Mouse (Mus musculus) heart, embryonic 16.5 days (tissue): Measurements from ENCODE around the gene Haghl. TPM values are rescaled to one million over a fixed set of nuclear protein-coding genes. Genes with fewer than 3 reads are reported as not detected.

ENCODE experiments used
- ATAC-seq: fragments of 200-750 bp; cut with Nextera tagmentation; replicated peaks from 2 replicates; pipeline ENCODE4 v1.8.0; 2017; ENCODE audit warnings: moderate number of reproducible peaks; ENCODE audit not compliant: insufficient read depth, low FRiP score; ENCODE audit errors: extremely low read depth
- H3K27ac ChIP-seq: fragments of 300-500 bp; sonication (generic); 2 replicates; pipeline ENCODE4 v1.5.1; 2014; ENCODE audit warnings: mild to moderate bottlenecking, low read length, control low read depth, moderate library complexity
- H3K27me3 ChIP-seq: fragments of 300-500 bp; sonication (generic); 2 replicates; pipeline ENCODE4 v1.6.1; 2014; ENCODE audit warnings: low read length, mixed read lengths; ENCODE audit not compliant: control insufficient read depth, insufficient read depth
- H3K36me3 ChIP-seq: fragments of 300-500 bp; sonication (generic); 2 replicates; pipeline ENCODE4 v1.6.1; 2014; ENCODE audit not compliant: control insufficient read depth, insufficient read depth
- H3K4me1 ChIP-seq: fragments of 300-500 bp; sonication (generic); 2 replicates; pipeline ENCODE4 v1.6.1; 2014; ENCODE audit warnings: low read length, mixed read lengths; ENCODE audit not compliant: control insufficient read depth, insufficient read depth
- H3K4me2 ChIP-seq: fragments of 300-500 bp; sonication (generic); 2 replicates; pipeline ENCODE4 v1.6.1; 2014; ENCODE audit warnings: low read depth, mild to moderate bottlenecking, control low read depth, low read length
- H3K4me3 ChIP-seq: fragments of 300-500 bp; sonication (generic); 2 replicates; pipeline ENCODE4 v1.5.1; 2014; ENCODE audit warnings: mild to moderate bottlenecking, control low read depth, low read length
- H3K9ac ChIP-seq: fragments of 300-500 bp; sonication (generic); 2 replicates; pipeline ENCODE4 v1.6.1; 2014; ENCODE audit warnings: low read length, control low read depth
- H3K9me3 ChIP-seq: fragments of 300-500 bp; sonication (generic); replicated peaks from 2 replicates; pipeline ENCODE4 v1.6.1; 2016; ENCODE audit warnings: low read length; ENCODE audit not compliant: control insufficient read depth
- WGBS: fragments of 180-500 bp; shearing (Covaris S2); extraction: QIAGEN DNeasy Blood & Tissue Kit; methylation state at CpG from one replicate; pipeline ENCODE4 v1.1.7; 2014; 5-methylcytosine and 5-hydroxymethylcytosine counted together
- polyA plus RNA-seq: library from polyadenylated mRNA; unstranded; fragments of >200 nt; fragmentation: Nextera tagmentation; extraction: Ambion mirVana; gene quantifications from 2 replicates; pipeline ENCODE4 v1.2.1, GENCODE M21; 2015

The Haghl gene
- polyA plus RNA-seq, 1 experiment from 2014 or later, result 51.4 TPM

DNA sequence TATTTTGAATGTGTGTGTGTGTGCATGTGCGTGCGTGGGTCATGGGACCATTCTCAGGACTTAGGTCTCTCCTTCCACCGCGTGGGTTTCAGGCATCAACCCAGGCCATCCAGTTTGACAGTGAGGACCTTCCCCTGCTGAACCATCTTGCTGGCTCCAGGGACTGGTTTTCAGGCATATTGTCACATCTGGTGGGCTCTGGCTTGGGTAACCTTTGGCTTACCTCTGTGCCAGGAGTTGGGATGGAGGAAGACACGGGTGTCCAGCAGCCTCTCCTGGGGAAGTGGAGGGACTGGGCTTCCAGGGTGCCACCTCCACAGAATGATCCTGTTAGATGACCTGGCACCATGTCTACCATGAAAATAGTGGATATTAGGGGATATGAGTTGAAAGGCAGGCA is 7.5 kb downstream of the Haghl start:
- no peak overlapping the region for H3K4me3 ChIP-seq
- no peaks in the 10 kb centered on the region for H3K9me3 ChIP-seq
- H3K4me1 ChIP-seq, result peaks cover 9% of the 10 kb centered on the region
- H3K36me3 ChIP-seq, result peaks cover 37% of the 10 kb centered on the region
- no peak overlapping the region for H3K4me2 ChIP-seq
- no peak overlapping the region for H3K9ac ChIP-seq
- ATAC-seq, result no peak
- no peaks in the 10 kb centered on the region for H3K27me3 ChIP-seq
- WGBS, result 86% methylated on average over 5 of the region's 5 CpGs
- no peak overlapping the region for H3K27ac ChIP-seq

DNA sequence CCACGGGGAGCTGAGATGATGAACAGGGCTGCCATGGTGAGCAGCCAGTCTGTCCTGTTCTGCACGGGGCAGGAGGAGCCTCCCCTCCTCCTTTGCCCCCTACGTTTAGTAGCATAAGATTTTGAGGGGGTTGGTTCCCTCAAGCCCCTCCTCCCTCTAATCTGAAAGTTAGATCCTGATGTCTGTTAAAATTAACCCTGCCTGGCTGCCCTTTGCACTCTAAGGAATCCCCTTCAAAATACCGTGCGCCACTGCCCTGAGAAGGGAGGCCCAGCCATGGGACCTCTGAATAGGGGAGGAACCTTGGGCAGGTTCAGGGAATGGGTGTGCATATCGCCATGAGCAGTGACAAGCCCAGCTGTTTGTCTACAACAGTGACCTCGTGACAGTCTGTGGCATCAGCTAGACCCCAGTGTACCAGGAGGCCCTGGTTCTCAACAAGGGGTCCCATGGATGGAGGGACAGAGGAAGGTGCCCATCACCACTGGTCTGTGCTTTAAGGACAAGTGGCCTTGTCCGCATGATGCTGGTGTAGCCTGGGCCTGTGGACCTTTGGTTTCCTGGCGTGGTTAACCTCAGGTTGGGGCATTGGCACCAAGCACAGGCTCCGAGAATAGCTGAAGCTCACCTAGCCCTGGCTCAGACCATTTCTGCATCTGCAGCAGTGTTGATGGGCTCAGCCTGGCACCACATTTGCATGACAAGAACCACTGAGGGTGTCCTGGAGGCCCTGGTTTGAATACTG is 10.0 kb downstream of the Haghl start:
- Histone ChIP-seq H3K4me3 (no peak overlapping the region), H3K27ac (no peak overlapping the region), H3K4me2 (no peak overlapping the region), H3K9me3 (no peaks in the 10 kb centered on the region), H3K4me1 (peaks cover 7% of the 10 kb centered on the region), H3K27me3 (no peaks in the 10 kb centered on the region; the same call in 1 of the 2 replicates), H3K9ac (no peak overlapping the region), H3K36me3 (peaks cover 23% of the 10 kb centered on the region)
- no peak for ATAC-seq
- 75% methylated on average over 10 of the region's 10 CpGs for WGBS

DNA sequence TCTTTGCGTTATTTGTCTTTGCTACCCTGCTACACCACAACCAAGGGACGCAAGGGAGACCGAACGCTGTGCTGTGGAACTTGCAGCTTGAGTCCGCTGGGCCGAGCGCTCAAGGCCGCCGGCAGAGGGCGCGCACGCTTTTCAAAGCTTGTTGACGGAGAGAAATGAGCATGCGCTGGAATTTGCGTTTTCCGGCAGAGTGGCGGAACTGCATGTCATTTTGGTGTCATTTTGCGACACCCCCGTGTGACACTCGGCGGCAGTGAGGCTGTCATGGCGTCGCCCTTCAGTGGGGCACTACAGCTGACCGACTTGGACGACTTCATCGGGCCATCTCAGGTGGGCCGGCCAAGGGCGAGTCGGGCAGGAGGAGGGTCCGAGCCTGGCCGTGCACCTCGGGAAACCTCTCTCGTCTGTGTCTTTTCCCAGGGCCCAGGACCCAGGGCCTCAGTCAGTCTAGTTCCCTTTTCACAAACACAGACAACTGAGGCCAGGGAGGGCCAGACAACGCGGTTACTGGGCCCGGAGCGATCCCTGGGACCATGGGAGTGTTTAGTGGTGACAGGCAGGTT is 11.8 kb downstream of the Haghl start, which contains the start of gene Narfl:
Gene Narfl, plus strand, starts transcription at position 228 of the 572 bp plus-strand sequence.
- 0 out of 2 replicates have a peak, but pooled peaks cover 11% of the 10 kb centered on the region for H3K36me3 ChIP-seq
- no peaks in the 10 kb centered on the region; the same call in 1 of the 2 replicates for H3K27me3 ChIP-seq
- ATAC-seq, result peak; percentile 89
- no peaks in the 10 kb centered on the region for H3K9me3 ChIP-seq
- peak within 1 kb of the TSS; percentile 94 for H3K4me2 ChIP-seq
- H3K9ac ChIP-seq, result peak within 1 kb of the TSS; percentile 97
- H3K4me3 ChIP-seq, result peak within 1 kb of the TSS; percentile 94
- under 1% methylated on average over 37 of the region's 37 CpGs for whole genome bisulfite sequencing
- peak within 1 kb of the TSS; percentile 57 for H3K27ac ChIP-seq
- peaks cover 7% of the 10 kb centered on the region for H3K4me1 ChIP-seq

GRCm38 (mm10) chr17:25769331-25769730 is 16.1 kb downstream of the Haghl start:
- 55% methylated on average over 9 of the region's 9 CpGs for WGBS
- no peak overlapping the region for H3K4me2 ChIP-seq
- ATAC-seq, result no peak
- H3K36me3 ChIP-seq, result no peaks in the 10 kb centered on the region
- H3K9me3 ChIP-seq, result no peaks in the 10 kb centered on the region
- peaks cover 3% of the 10 kb centered on the region for H3K4me1 ChIP-seq
- H3K27ac ChIP-seq, result no peak overlapping the region
- H3K9ac ChIP-seq, result no peak overlapping the region
- no peaks in the 10 kb centered on the region; the same call in 1 of the 2 replicates for H3K27me3 ChIP-seq
- no peak overlapping the region for H3K4me3 ChIP-seq

DNA sequence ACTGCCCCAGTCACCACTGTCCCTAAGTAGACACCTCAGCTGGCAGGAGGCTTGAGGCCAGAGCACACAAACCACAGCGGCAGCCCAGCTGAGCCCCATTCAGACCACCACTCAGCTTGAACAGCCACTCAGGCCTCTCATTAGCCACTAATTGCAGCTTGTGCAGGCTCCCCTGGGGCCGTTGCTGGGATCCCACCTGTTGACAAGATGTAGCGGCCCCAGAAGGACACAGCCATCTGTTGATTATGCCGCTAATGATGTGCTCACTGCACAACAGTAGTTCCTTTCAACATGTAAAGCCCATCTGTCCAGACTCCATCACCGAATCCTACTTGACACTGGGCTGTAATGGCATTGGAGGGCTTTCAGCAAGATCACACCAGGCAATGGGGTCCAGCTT is 19.6 kb downstream of the Haghl start:
- ATAC-seq, result no peak
- Histone ChIP-seq H3K4me3 (no peak overlapping the region), H3K9ac (no peak overlapping the region), H3K36me3 (no peaks in the 10 kb centered on the region), H3K4me2 (no peak overlapping the region), H3K4me1 (no peaks in the 10 kb centered on the region), H3K27ac (no peak overlapping the region), H3K27me3 (no peaks in the 10 kb centered on the region; the same call in 1 of the 2 replicates), H3K9me3 (no peaks in the 10 kb centered on the region)
- 58% methylated on average over 5 of the region's 5 CpGs for whole genome bisulfite sequencing

DNA sequence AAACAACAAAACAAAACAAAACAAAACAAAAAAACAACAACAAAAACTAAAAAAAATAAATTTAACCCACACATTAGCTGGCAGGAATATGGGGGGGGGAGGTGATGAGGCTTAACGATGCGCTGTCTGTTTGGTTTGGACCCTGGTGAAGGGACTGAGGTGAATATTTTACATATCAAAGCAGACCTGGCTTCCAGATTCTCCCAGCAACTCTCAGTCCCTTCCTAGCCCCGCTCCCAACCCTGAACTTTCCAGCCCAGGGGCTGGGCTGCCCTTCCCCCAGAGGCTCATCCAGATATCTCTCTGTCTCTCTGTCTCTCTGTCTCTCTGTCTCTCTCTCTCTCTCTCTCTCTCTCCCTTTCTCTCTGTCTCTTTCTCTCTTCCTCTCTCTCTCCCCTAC is 22.9 kb downstream of the Haghl start:
- ATAC-seq, result no peak
- 0 out of 2 replicates have a peak, but pooled peaks cover 2% of the 10 kb centered on the region for H3K27me3 ChIP-seq
- WGBS, result 33% methylated on average over 3 of the region's 3 CpGs

GRCm38 (mm10) chr17:25761561-25761970 is 23.9 kb downstream of the Haghl start:
- Histone ChIP-seq H3K9me3 (no peaks in the 10 kb centered on the region), H3K9ac (no peak overlapping the region), H3K4me1 (no peaks in the 10 kb centered on the region), H3K27ac (no peak overlapping the region), H3K4me3 (no peak overlapping the region), H3K27me3 (0 out of 2 replicates have a peak, but pooled peaks cover 2% of the 10 kb centered on the region), H3K36me3 (no peaks in the 10 kb centered on the region), H3K4me2 (no peak overlapping the region)
- no peak for ATAC-seq
- WGBS, result 23% methylated on average over 4 of the region's 4 CpGs

More for the DNA sequence above, 22.9 kb downstream of the Haghl start:
- H3K36me3 ChIP-seq, result no peaks in the 10 kb centered on the region
- no peak overlapping the region for H3K4me3 ChIP-seq
- H3K27ac ChIP-seq, result no peak overlapping the region
- H3K4me2 ChIP-seq, result no peak overlapping the region
- H3K4me1 ChIP-seq, result no peaks in the 10 kb centered on the region
- no peak overlapping the region for H3K9ac ChIP-seq
- H3K9me3 ChIP-seq, result no peaks in the 10 kb centered on the region

- no peak overlapping the region for H3K9ac ChIP-seq
- H3K9me3 ChIP-seq, result no peaks in the 10 kb centered on the region
- no peak overlapping the region for H3K4me2 ChIP-seq
- no peak overlapping the region for H3K27ac ChIP-seq
- H3K4me1 ChIP-seq, result no peaks in the 10 kb centered on the region
- no peak overlapping the region for H3K4me3 ChIP-seq
- 0 out of 2 replicates have a peak, but pooled peaks cover 2% of the 10 kb centered on the region for H3K27me3 ChIP-seq
- H3K36me3 ChIP-seq, result no peaks in the 10 kb centered on the region
- ATAC-seq, result no peak
- 67% methylated on average over 8 of the region's 8 CpGs for WGBS
Measured at GRCm38 (mm10) chr17:25760148-25760547, 25.3 kb downstream of the Haghl start.

DNA sequence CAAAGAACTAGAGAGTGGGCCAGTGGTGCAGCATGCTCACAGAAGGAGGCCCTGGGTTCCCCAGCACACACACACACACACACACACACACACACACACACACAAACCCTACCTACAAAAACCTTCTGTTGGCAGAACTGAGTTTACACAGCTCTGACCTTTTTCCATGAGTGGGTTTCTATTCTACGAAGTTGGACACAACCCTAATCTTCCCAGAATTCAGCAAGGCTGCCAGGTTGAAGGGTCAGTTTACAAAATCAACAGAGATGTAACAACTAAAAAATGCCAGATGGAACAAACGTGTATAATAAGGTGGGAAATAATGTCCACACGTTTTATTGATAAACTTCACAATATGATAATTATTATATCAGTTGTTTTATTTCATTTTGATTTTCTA is 27.8 kb downstream of the Haghl start:
- H3K9me3 ChIP-seq, result no peaks in the 10 kb centered on the region
- no peak overlapping the region for H3K27ac ChIP-seq
- H3K4me2 ChIP-seq, result no peak overlapping the region
- WGBS, result 52% methylated on average over 3 of the region's 3 CpGs
- no peak overlapping the region for H3K4me3 ChIP-seq
- 0 out of 2 replicates have a peak, but pooled peaks cover 2% of the 10 kb centered on the region for H3K27me3 ChIP-seq
- no peaks in the 10 kb centered on the region for H3K4me1 ChIP-seq
- no peak overlapping the region for H3K9ac ChIP-seq
- no peaks in the 10 kb centered on the region for H3K36me3 ChIP-seq
- ATAC-seq, result no peak
